Mouse (Mus musculus) embryonic facial prominence, embryonic 13.5 days (tissue): ENCODE results near the gene Sgcb. TPM values are rescaled to one million over a fixed set of nuclear protein-coding genes. Genes with fewer than 3 reads are reported as not detected.

ENCODE experiments used
- ATAC-seq: fragments of 200-750 bp; cut with Nextera tagmentation; 2 replicates; pipeline ENCODE4 v1.8.0; 2017; ENCODE audit warnings: low read depth; ENCODE audit not compliant: insufficient number of reproducible peaks, insufficient read depth, low FRiP score, low TSS enrichment
- H3K27ac ChIP-seq: fragments of 300-500 bp; sonication (generic); 2 replicates; pipeline ENCODE4 v1.5.1; 2015; ENCODE audit warnings: moderate library complexity, mild to moderate bottlenecking, inconsistent platforms
- H3K27me3 ChIP-seq: fragments of 300-500 bp; sonication (generic); 2 replicates; pipeline ENCODE4 v1.6.1; 2015; ENCODE audit warnings: mild to moderate bottlenecking, inconsistent platforms
- H3K36me3 ChIP-seq: fragments of 300-500 bp; sonication (generic); 2 replicates; pipeline ENCODE4 v1.6.1; 2015; ENCODE audit warnings: mild to moderate bottlenecking, inconsistent platforms
- H3K4me1 ChIP-seq: fragments of 300-500 bp; sonication (generic); 2 replicates; pipeline ENCODE4 v1.6.1; 2015; ENCODE audit warnings: inconsistent platforms
- H3K4me2 ChIP-seq: fragments of 300-500 bp; sonication (generic); 2 replicates; pipeline ENCODE4 v1.6.1; 2015; ENCODE audit warnings: moderate library complexity, mild to moderate bottlenecking, inconsistent platforms
- H3K4me3 ChIP-seq: fragments of 300-500 bp; sonication (generic); 2 replicates; pipeline ENCODE4 v1.5.1; 2015; ENCODE audit warnings: mild to moderate bottlenecking, inconsistent platforms
- H3K9ac ChIP-seq: fragments of 300-500 bp; sonication (generic); 2 replicates; pipeline ENCODE4 v1.6.1; 2015; ENCODE audit warnings: mild to moderate bottlenecking, inconsistent platforms
- H3K9me3 ChIP-seq: fragments of 300-500 bp; sonication (generic); 2 replicates; pipeline ENCODE4 v1.6.1; 2016; ENCODE audit warnings: inconsistent platforms
- WGBS: fragments of 180-500 bp; shearing (Covaris S2); methylation state at CpG from one replicate; pipeline ENCODE4 v1.1.7; 2015; ENCODE audit warnings: mixed read lengths; 5-methylcytosine and 5-hydroxymethylcytosine counted together
- polyA plus RNA-seq: library from polyadenylated mRNA; unstranded; fragments of >200 nt; fragmentation: Nextera tagmentation; extraction: Ambion mirVana; gene quantifications from 2 replicates; pipeline ENCODE4 v1.2.1, GENCODE M21; 2015

Gene Sgcb
- polyA plus RNA-seq, 1 experiment from 2014 or later: 32.7 TPM

DNA sequence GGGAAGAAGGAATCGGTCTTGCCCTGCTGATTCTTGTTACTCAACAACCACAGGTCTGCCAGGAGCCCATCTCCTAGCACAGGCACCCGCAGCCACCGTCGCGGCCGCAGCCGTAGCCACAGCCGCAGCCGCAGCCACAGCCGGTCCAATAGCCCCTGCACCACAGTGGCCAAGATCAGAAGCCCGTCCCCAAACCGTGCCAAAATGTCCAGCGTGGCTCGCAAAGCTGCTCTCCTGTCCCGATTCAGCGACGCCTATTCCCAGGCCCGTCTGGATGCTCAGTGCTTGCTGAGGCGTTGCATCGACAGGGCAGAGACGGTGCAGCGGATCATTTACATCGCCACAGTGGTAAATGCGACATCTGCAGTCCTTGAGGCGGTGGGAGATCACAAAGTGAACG, 21.8 kb upstream of the Sgcb start:
- WGBS: 47% methylated on average over 26 of the region's 26 CpGs

DNA sequence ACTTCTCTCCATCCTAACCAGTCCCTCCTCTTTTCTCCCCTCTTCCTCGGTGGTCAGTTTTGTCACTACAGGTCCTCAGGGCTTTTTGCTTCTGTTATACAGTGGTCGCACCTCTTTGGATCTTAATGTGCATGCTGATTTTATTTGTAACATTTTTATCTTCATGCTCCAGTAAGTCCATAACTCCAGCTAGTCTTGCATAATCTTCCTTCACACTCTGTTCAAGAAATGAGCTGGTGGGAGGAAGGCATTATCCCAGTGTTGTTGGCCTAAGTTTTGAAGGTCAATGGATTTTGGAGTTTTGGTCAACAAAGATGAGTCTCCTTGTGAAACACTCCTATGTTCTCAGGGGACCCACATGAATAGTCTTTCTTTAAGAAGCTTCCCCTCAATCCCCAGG, 20.3 kb upstream of the Sgcb start:
- H3K9me3 ChIP-seq: no peaks in the 10 kb centered on the region
- WGBS: 83% methylated on average over 2 of the region's 2 CpGs
- H3K27me3 ChIP-seq: no peaks in the 10 kb centered on the region
- no peak overlapping the region for H3K27ac ChIP-seq
- no peak for ATAC-seq
- no peak overlapping the region for H3K9ac ChIP-seq
- H3K4me2 ChIP-seq: no peak overlapping the region
- no peak overlapping the region for H3K4me3 ChIP-seq
- no peaks in the 10 kb centered on the region for H3K36me3 ChIP-seq
- no peaks in the 10 kb centered on the region for H3K4me1 ChIP-seq

More for the DNA sequence above, 21.8 kb upstream of the Sgcb start:
- H3K27me3 ChIP-seq: no peaks in the 10 kb centered on the region
- H3K27ac ChIP-seq: no peak overlapping the region
- no peaks in the 10 kb centered on the region for H3K9me3 ChIP-seq
- ATAC-seq: no peak
- H3K36me3 ChIP-seq: no peaks in the 10 kb centered on the region
- H3K4me2 ChIP-seq: no peak overlapping the region; the same call in 1 of the 2 replicates
- no peaks in the 10 kb centered on the region for H3K4me1 ChIP-seq
- H3K9ac ChIP-seq: no peak overlapping the region
- no peak overlapping the region for H3K4me3 ChIP-seq

DNA sequence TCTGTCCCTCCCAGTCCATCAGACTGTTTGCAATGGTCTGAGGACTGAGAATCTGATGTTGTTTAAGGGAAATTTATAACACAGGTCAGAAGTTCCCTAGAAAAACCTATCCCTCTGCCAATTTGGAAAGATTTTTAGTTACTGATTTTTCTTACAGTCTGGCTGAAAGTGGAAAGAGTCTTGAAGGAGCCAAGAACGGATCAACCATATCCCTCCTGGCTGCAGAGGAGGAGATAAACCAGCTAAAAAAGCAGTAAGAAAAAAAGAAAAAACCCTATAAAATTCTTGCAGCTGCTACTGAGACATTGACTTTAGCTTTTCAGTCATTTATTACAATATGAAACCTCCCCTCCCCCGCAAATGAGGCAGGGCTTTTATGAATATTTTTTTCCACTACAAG, 19.1 kb upstream of the Sgcb start:
- Histone ChIP-seq H3K36me3 (no peaks in the 10 kb centered on the region), H3K9me3 (no peaks in the 10 kb centered on the region), H3K27ac (no peak overlapping the region), H3K4me1 (no peaks in the 10 kb centered on the region), H3K4me2 (no peak overlapping the region), H3K9ac (no peak overlapping the region), H3K4me3 (no peak overlapping the region), H3K27me3 (no peaks in the 10 kb centered on the region)
- WGBS: 84% methylated on average over 2 of the region's 2 CpGs
- ATAC-seq: no peak

DNA sequence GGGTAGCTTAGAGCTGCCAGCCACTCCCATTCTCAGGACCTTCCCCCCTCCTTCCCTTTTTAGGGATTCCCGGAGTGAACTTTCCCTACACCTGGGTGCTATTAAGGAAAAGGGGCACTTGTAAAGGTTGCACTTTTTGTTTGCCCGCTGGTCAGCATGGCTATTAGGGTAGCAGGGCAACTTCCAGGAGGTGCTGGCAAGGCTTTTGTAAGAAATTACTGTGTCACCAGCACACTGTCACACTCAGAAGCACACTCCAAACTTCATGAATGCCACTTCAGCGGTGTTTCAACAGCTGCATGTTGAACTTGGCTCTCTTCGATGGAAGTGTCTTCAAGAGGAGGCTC, 4.2 kb upstream of the Sgcb start:
- ATAC-seq: no peak
- no peaks in the 10 kb centered on the region for H3K36me3 ChIP-seq
- 2% methylated on average over 4 of the region's 4 CpGs for WGBS
- H3K9ac ChIP-seq: no peak overlapping the region
- peak overlapping the region; percentile 96 for H3K4me2 ChIP-seq
- no peaks in the 10 kb centered on the region for H3K9me3 ChIP-seq
- peaks cover 27% of the 10 kb centered on the region for H3K4me1 ChIP-seq
- H3K27me3 ChIP-seq: peaks cover 70% of the 10 kb centered on the region
- H3K4me3 ChIP-seq: peak overlapping the region; percentile 52
- no peak overlapping the region for H3K27ac ChIP-seq

DNA sequence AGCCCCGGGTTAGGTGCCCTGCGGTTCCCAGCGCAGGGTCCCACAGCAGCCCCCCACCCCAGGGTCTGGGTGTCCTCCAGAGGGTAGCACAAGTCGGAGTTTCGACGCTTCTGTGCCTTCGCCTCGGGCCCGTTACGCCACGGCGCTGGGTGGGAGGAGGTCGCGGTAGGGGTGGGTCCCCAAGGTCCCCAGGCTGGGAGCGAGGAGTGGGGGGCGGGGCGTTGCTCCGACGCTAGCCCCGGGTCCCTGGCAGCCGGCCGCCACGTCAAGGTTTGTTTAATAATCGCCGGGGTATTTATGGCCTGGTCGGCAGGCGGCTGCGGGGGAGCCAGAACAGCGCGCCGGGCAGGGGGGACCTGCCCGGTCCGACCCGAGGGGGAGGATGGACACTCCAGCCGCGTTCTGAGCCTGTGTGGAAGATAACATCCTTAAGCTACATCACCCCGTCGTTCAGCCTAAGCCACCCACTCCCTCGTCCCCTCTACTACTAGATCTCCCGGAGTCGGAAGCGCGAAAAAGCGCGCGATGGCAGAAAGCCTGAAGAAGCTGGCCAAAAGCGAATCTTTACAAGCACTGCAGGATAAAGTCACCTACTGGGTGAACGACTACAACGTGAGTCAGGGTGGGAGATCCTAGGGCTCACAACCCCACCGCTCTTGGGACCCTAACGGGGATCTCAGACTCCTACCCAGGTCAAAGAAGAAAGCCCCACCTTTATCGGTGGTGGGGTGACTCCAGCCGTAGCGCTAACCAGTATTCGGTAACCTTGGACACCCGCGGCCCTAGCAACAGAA, 3.7 kb upstream of the Sgcb start, which contains the start of gene Spata18:
Gene Spata18, plus strand, starts transcription at position 319 of the 794 bp plus-strand sequence.
- Histone ChIP-seq H3K27me3 (peaks cover 70% of the 10 kb centered on the region), H3K27ac (no peak within 1 kb of the TSS), H3K9me3 (no peaks in the 10 kb centered on the region)

DNA sequence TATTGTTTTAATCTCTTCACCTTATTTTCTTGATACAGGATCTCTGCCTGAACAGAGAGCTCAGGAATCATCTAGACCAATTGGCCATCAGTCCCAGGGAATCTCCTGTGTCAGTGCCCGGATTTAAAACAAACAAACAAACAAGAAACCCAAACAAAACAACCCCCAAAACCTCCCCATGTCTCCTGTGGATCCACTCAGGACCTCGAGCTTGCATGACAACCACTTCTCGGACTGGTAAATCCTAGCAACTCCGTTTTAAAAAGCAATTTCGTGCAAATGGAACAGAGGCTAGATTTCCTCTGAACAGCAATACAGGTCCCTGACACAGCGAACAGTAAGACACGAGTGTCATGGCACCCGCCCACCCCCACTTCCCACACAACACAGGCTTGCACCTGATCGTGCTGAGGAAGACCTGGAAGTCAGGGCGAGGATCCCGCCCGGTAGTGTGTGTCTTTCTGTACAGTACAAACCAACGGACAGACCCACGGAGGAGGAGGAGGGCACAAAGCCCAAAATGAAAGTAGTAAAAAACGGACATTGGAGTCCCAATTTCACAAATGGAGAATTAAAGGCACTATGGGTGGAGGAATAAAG, 2.9 kb upstream of the Sgcb start:
- H3K4me3 ChIP-seq: peak overlapping the region; percentile 52
- peaks cover 70% of the 10 kb centered on the region for H3K27me3 ChIP-seq
- peak overlapping the region; percentile 69 for H3K9ac ChIP-seq
- peaks cover 34% of the 10 kb centered on the region for H3K4me1 ChIP-seq
- no peaks in the 10 kb centered on the region for H3K36me3 ChIP-seq
- no peak for ATAC-seq
- H3K27ac ChIP-seq: no peak overlapping the region
- H3K9me3 ChIP-seq: no peaks in the 10 kb centered on the region
- H3K4me2 ChIP-seq: peak overlapping the region; percentile 96
- 1% methylated on average over 15 of the region's 15 CpGs for WGBS

More for the DNA sequence above, 3.7 kb upstream of the Sgcb start, which contains the start of gene Spata18:
- Histone ChIP-seq H3K4me3 (peak within 1 kb of the TSS; percentile 52), H3K9ac (peak within 1 kb of the TSS; percentile 69), H3K4me1 (peaks cover 33% of the 10 kb centered on the region), H3K36me3 (no peaks in the 10 kb centered on the region), H3K4me2 (peak within 1 kb of the TSS; percentile 96)
- no peak for ATAC-seq
- WGBS: under 1% methylated on average over 57 of the region's 57 CpGs

DNA sequence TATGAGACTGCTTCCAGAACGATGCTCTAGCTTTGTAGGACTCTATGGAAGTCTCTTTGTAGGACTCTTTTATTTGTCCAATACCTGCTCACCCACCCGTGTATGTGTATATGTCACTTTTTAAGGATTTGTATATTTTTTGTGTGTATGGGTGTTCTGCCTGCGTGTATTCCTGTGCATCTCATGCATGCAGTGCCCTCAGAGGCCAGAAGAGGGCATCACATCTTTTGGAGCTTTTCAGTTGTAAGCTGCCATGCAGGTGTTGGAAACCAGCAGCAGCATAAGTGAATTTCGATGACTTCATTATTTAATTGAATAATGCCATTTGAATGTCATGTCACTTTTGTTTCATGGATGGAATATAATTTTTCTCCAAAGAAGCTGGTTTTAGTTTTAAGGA, 5.5 kb downstream of the Sgcb start:
- Histone ChIP-seq H3K4me3 (no peak overlapping the region), H3K4me1 (peaks cover 12% of the 10 kb centered on the region), H3K27me3 (no peaks in the 10 kb centered on the region), H3K27ac (no peak overlapping the region), H3K36me3 (peaks cover 24% of the 10 kb centered on the region), H3K4me2 (no peak overlapping the region), H3K9me3 (no peaks in the 10 kb centered on the region), H3K9ac (no peak overlapping the region)
- ATAC-seq: no peak
- 78% methylated on average over 4 of the region's 4 CpGs for WGBS

DNA sequence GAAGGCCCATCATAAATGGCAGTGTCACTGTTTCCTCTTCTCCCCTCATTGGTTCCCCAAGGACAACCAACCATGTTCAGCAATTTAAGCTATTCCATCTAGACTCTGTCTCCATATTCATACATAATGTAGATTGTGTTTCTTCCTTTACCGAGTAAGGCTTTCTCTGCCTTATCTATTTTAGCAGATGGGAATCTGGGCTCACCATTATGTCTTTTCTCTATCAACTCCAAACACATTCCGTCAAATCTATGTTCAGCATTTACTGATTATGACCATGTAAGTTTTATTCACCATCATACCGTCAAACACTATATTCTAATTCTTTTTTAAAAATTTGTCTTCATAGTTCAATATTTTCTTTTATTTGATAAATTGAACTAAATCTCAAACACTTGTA, 6.5 kb downstream of the Sgcb start:
- H3K4me1 ChIP-seq: peaks cover 5% of the 10 kb centered on the region; the same call in 1 of the 2 replicates
- no peak overlapping the region for H3K27ac ChIP-seq
- H3K9me3 ChIP-seq: no peaks in the 10 kb centered on the region
- no peak overlapping the region for H3K9ac ChIP-seq
- peaks cover 30% of the 10 kb centered on the region for H3K36me3 ChIP-seq
- ATAC-seq: no peak
- no peak overlapping the region for H3K4me2 ChIP-seq
- WGBS: 88% methylated on average over 3 of the region's 3 CpGs
- H3K4me3 ChIP-seq: no peak overlapping the region
- no peaks in the 10 kb centered on the region for H3K27me3 ChIP-seq

DNA sequence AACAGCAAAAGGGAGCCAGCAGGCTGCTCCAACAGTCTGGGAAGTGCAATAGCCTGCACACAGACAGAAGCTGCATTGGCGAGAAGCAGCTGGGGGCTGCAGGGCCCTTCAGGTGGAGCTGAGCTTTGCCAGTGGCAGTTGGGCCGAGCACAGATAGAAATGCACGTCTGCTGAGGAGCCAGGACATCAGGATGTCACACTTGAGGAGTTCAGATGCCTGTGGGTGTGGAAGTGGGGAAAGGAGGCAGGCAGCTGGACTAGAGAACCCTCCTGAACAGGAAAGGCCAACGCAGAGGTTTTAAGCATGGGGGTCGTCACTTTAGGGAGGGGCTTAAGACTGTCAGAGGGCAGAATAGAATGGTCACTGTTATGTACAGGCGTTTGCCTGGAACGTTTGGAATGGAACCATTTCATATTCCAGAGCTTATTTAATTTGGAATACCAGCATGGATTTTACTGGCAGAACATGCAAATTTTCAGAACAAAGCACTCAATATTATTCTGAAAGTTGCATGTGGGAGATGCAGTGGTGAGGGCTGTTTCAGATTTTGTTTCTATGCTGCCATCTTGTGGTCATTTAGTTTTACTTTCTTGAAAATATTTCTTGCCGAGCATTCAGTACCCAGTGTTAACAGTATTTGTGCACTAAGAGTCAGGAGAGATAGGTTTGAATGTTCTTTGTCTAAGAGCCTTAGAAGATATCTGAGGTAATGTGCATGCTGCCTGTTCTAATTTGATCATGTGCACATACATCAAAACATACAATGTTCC, 10.1 kb downstream of the Sgcb start:
- 0 out of 2 replicates have a peak, but pooled peaks have one; percentile 20 for ATAC-seq
- H3K36me3 ChIP-seq: peaks cover 53% of the 10 kb centered on the region
- peak overlapping the region; percentile 44 for H3K27ac ChIP-seq
- no peak overlapping the region for H3K4me3 ChIP-seq
- H3K9ac ChIP-seq: no peak overlapping the region
- peaks cover 9% of the 10 kb centered on the region for H3K9me3 ChIP-seq
- no peak overlapping the region for H3K4me2 ChIP-seq
- 38% methylated on average over 8 of the region's 8 CpGs for WGBS
- H3K4me1 ChIP-seq: peaks cover 5% of the 10 kb centered on the region; the same call in 1 of the 2 replicates
- no peaks in the 10 kb centered on the region for H3K27me3 ChIP-seq

DNA sequence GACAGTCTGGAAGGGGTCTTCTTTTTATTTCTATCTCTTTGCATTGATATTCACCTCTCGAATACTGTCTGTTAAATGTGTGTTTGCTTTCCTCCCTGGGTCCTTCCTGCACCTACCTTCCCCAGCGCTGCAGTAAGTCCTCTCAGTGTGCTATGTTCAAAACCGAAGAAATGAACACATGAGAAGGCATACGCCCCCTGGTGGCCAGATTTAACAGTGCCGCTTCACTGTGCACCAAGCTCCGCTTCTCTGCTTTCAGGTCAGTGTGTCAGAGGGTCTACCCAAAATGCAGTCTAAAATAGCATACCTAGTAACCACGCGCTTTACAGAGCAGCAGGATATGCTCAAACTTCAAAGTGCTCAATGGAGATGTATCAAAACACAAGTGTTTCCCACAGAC, 14.4 kb downstream of the Sgcb start:
- no peak overlapping the region for H3K4me2 ChIP-seq
- no peak for ATAC-seq
- H3K36me3 ChIP-seq: peaks cover 34% of the 10 kb centered on the region
- peaks cover 9% of the 10 kb centered on the region for H3K9me3 ChIP-seq
- WGBS: 57% methylated on average over 8 of the region's 8 CpGs
- H3K4me1 ChIP-seq: peaks cover 5% of the 10 kb centered on the region; the same call in 1 of the 2 replicates
- no peak overlapping the region for H3K27ac ChIP-seq
- H3K9ac ChIP-seq: no peak overlapping the region
- H3K4me3 ChIP-seq: no peak overlapping the region
- no peaks in the 10 kb centered on the region for H3K27me3 ChIP-seq

DNA sequence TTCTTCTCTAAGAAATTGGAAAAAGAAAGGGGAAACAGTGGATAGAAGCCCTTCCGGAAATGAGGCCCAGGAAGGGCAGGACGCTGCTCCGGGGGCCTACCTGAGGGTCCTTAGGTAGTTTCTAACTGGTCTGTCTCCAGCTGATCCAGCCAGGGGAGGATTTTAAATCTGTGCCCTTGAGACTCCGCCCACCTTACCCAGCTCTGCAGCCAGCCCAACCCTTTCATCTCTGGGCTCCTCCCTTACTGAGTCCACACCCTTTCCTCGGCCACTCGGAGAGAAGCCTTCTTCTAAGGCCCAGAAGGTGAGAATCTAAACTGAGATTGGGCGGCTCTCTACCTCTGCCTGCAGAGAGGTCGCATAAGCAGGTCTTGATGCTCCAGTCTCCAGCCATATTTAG, 15.3 kb downstream of the Sgcb start, which contains the start of gene Lrrc66:
Gene Lrrc66, minus strand, starts transcription at position 236 of the 400 bp plus-strand sequence.
- Histone ChIP-seq H3K4me3 (no peak within 1 kb of the TSS), H3K27me3 (no peaks in the 10 kb centered on the region), H3K9me3 (peaks cover 9% of the 10 kb centered on the region), H3K36me3 (peaks cover 34% of the 10 kb centered on the region), H3K4me2 (no peak within 1 kb of the TSS), H3K27ac (no peak within 1 kb of the TSS), H3K4me1 (peaks cover 2% of the 10 kb centered on the region; the same call in 1 of the 2 replicates), H3K9ac (no peak within 1 kb of the TSS)
- ATAC-seq: no peak
- WGBS: 73% methylated on average over 8 of the region's 8 CpGs
